In genomic region chr5:136258919-136259318, GRCm38 (mm10) we compare ENCODE assay signal across 7 mouse cellular contexts. TPM values are rescaled to one million over a fixed set of nuclear protein-coding genes. Genes with fewer than 3 reads are reported as not detected.
DNase-seq lines count a peak whose midpoint lies in the region; ATAC-seq lines count a peak whose summit lies in the region.

No protein-coding gene starts in this region.

- H3K4me2 ChIP-seq in lung, embryonic 15.5 days: no peak overlapping the region

- H3K9ac ChIP-seq in lung, embryonic 15.5 days: no peak overlapping the region

- H3K27me3 ChIP-seq in lung, embryonic 15.5 days: no peaks in the 10 kb centered on the region

- H3K36me3 ChIP-seq in lung, embryonic 15.5 days: no peaks in the 10 kb centered on the region

- no peaks in the 10 kb centered on the region for H3K4me1 ChIP-seq in lung, embryonic 15.5 days

- no peaks in the 10 kb centered on the region for H3K9me3 ChIP-seq in lung, embryonic 15.5 days

- H3K4me3 ChIP-seq in lung, embryonic 15.5 days: no peak overlapping the region

- peak; percentile 89 for DNase-seq in NIH3T3 (ENCODE audit: low read depth)
- DNase-seq in cerebellum, postnatal 25 days: peak; percentile 65 to 80
- peak; percentile 79 for DNase-seq in gastrocnemius, postnatal 10 days
- DNase-seq in kidney, postnatal 36 days: peak; percentile 51 to 82
- peak; percentile 67 to 81 for DNase-seq in right cerebral cortex, adult 2 months (ENCODE audit: low spot score in 2 of 2)

- peak; percentile 71 for ATAC-seq in CD4-positive, CD25-positive, alpha-beta regulatory T cell, adult 4 months
- 0 out of 2 replicates have a peak, but pooled peaks have one; percentile 33 for ATAC-seq in lung, embryonic 15.5 days (ENCODE audit: borderline replicate concordance, extremely low read depth, low FRiP score, low TSS enrichment)

- 29% methylated on average over 6 of the region's 6 CpGs for WGBS in lung, embryonic 15.5 days

- no peak overlapping the region for H3K27ac ChIP-seq in lung, embryonic 15.5 days

RNA-seq across cellular contexts. Expression of gene Sh2b2, which starts 12.6 kb away (rescaled TPM):
- polyA plus RNA-seq in CD4-positive, CD25-positive, alpha-beta regulatory T cell, adult 4 months (2017; shearing (Covaris generic)): under 1 TPM in 1 of 2 experiments, not detected in 1; 0.15 TPM
- 10 to 100 TPM; 10.3 to 11.5 TPM for total RNA-seq in gastrocnemius, postnatal 10 days (2021)
- 4.9 and 5.0 TPM in 2 replicates for polyA plus RNA-seq in lung, embryonic 15.5 days (2015; fragmentation: Nextera tagmentation; extraction: Ambion mirVana)
